Mouse (Mus musculus): Measurements from ENCODE around the gene Dcp1a.

DNA sequence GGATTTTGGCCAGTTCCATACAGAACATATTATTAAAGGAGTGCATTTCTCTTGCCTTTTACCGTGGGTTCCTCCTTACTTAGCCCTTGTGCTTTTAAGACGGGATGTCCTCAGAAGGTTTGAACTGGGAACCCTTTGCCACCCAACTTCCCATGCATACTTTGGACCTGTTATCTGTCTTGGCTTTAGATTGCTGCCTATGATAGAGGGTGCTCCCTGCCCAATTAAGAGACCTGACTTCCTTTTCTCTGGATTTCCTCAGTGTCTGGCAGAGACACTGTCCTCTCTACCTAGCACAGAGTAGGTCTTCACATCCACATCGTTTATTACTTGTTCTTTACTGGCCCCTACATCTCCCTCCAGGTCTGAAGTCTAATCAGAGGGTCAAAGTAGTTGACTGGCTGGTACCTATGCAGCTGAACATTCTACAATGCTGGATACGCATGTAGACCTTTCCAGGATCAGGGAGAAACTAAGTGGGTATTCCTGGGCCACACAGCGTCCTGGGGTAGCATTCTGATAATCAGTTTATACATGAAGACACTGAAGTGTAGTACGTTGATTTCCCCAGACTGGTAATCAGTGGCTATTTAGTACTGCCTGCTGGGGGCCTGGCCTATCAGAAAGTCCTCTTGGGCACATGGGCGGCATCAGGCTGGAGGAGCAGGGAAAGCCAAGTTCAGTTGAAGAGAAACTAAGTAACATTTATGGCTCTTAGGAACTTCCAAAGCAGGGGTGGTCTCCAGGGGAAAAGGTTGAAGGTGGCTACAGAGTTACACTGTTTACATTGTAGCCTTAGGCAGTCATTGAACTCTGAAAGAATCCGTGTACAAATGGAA is 71.1 kb downstream of the Dcp1a start:
- TF ChIP-seq CTCF (IDR thresholded peaks at IDR 0.05; ENCODE audit: low read depth) (no peak), EP300 (IDR thresholded peaks at IDR 0.05; ENCODE audit: low read depth) (no peak)

Data from liver, postnatal 0 days (tissue).